In genomic region chr17:47545154-47545553, GRCm38 (mm10) we compare ENCODE assay signal across 11 mouse cellular contexts.
"Had no signal": no experiment of that assay in that cellular context is flagged by ENCODE, and none has a peak within 500 bp of the region (broad histone marks: within the 10 kb centered on the region; RNA-seq: fewer than 3 reads in every experiment).

No protein-coding gene starts in this region.

- H3K27ac ChIP-seq: neural tube, embryonic 12.5 days had no signal

- H3K4me3 ChIP-seq: neural tube, embryonic 12.5 days; neural tube, embryonic 13.5 days; stomach, embryonic 15.5 days had no signal

- H3K27me3 ChIP-seq: neural tube, embryonic 12.5 days; neural tube, embryonic 13.5 days; neural tube, embryonic 15.5 days; stomach, embryonic 15.5 days had no signal

- H3K36me3 ChIP-seq: neural tube, embryonic 12.5 days; neural tube, embryonic 13.5 days; neural tube, embryonic 15.5 days; stomach, embryonic 15.5 days had no signal

- DNase-seq: retina, postnatal 1 day; right cerebral cortex, postnatal 14 days; spleen, adult 18-20 months; thymus, postnatal 14 days; thymus, postnatal 25 days; thymus, postnatal 36 days; thymus, postnatal 4 days had no signal

- H3K9me3 ChIP-seq: neural tube, embryonic 12.5 days; neural tube, embryonic 13.5 days; neural tube, embryonic 15.5 days; stomach, embryonic 15.5 days had no signal

- H3K4me1 ChIP-seq: neural tube, embryonic 13.5 days; neural tube, embryonic 15.5 days had no signal

- H3K9ac ChIP-seq: neural tube, embryonic 12.5 days; neural tube, embryonic 13.5 days; neural tube, embryonic 15.5 days; stomach, embryonic 15.5 days had no signal

- H3K4me2 ChIP-seq: neural tube, embryonic 12.5 days had no signal
